Mouse (Mus musculus) kidney, embryonic 16.5 days (tissue): ENCODE measurements around the gene Samm50. TPM values are rescaled to one million over a fixed set of nuclear protein-coding genes. Genes with fewer than 3 reads are reported as not detected.

Source experiments
- ATAC-seq: fragments of 200-750 bp; cut with Nextera tagmentation; 2 replicates; pipeline ENCODE4 v1.8.0; 2017; ENCODE audit warnings: moderate TSS enrichment; ENCODE audit not compliant: low FRiP score, low TSS enrichment
- H3K27ac ChIP-seq: fragments of 300-500 bp; sonication (generic); 2 replicates; pipeline ENCODE4 v1.5.1; 2014; ENCODE audit warnings: low read length
- H3K27me3 ChIP-seq: fragments of 300-500 bp; sonication (generic); 2 replicates; pipeline ENCODE4 v1.6.1; 2014; ENCODE audit warnings: low read length, control low read depth, mixed read lengths; ENCODE audit not compliant: insufficient read depth
- H3K36me3 ChIP-seq: fragments of 300-500 bp; sonication (generic); 2 replicates; pipeline ENCODE4 v1.6.1; 2014; ENCODE audit warnings: low read length, control low read depth, mixed read lengths; ENCODE audit not compliant: insufficient read depth
- H3K4me1 ChIP-seq: fragments of 300-500 bp; sonication (generic); 2 replicates; pipeline ENCODE4 v1.6.1; 2014; ENCODE audit warnings: low read length, control low read depth, mixed read lengths; ENCODE audit not compliant: insufficient read depth
- H3K4me2 ChIP-seq: fragments of 300-500 bp; sonication (generic); replicated peaks from 2 replicates; pipeline ENCODE4 v1.6.1; 2014; ENCODE audit warnings: low read depth, low read length
- H3K4me3 ChIP-seq: fragments of 300-500 bp; sonication (generic); 2 replicates; pipeline ENCODE4 v1.5.1; 2014; ENCODE audit warnings: mild to moderate bottlenecking, low read length
- H3K9ac ChIP-seq: fragments of 300-500 bp; sonication (generic); replicated peaks from 2 replicates; pipeline ENCODE4 v1.6.1; 2014; ENCODE audit warnings: low read length
- H3K9me3 ChIP-seq: fragments of 300-500 bp; sonication (generic); 2 replicates; pipeline ENCODE4 v1.6.1; 2016; ENCODE audit warnings: low read length, control low read depth
- WGBS: fragments of 180-500 bp; shearing (Covaris S2); extraction: QIAGEN DNeasy Blood & Tissue Kit; methylation state at CpG from one replicate; pipeline ENCODE4 v1.1.7; 2014; 5-methylcytosine and 5-hydroxymethylcytosine counted together
- polyA plus RNA-seq: library from polyadenylated mRNA; unstranded; fragments of >200 nt; fragmentation: Nextera tagmentation; extraction: Ambion mirVana; gene quantifications from 2 replicates; pipeline ENCODE4 v1.2.1, GENCODE M21; 2015

The Samm50 gene
- polyA plus RNA-seq, 1 experiment from 2014 or later = 143 TPM

GRCm38 (mm10) chr15:84178733-84179132 is 13.3 kb upstream of the Samm50 start:
- H3K36me3 ChIP-seq = no peaks in the 10 kb centered on the region
- no peak overlapping the region for H3K4me2 ChIP-seq
- no peaks in the 10 kb centered on the region for H3K27me3 ChIP-seq
- no peaks in the 10 kb centered on the region for H3K9me3 ChIP-seq
- H3K4me3 ChIP-seq = no peak overlapping the region
- H3K27ac ChIP-seq = no peak overlapping the region
- ATAC-seq = no peak
- no peak overlapping the region for H3K9ac ChIP-seq
- peaks cover 3% of the 10 kb centered on the region; the same call in 1 of the 2 replicates for H3K4me1 ChIP-seq
- WGBS = 85% methylated on average over 9 of the region's 9 CpGs

- H3K4me3 ChIP-seq = no peak overlapping the region
- ATAC-seq = no peak
- no peak overlapping the region for H3K27ac ChIP-seq
- H3K9me3 ChIP-seq = no peaks in the 10 kb centered on the region
- H3K9ac ChIP-seq = no peak overlapping the region
- no peak overlapping the region for H3K4me2 ChIP-seq
- 63% methylated on average over 6 of the region's 6 CpGs for WGBS
- peaks cover 7% of the 10 kb centered on the region; the same call in 1 of the 2 replicates for H3K4me1 ChIP-seq
- H3K27me3 ChIP-seq = no peaks in the 10 kb centered on the region
- H3K36me3 ChIP-seq = no peaks in the 10 kb centered on the region
Measured at GRCm38 (mm10) chr15:84182000-84182399, 10.0 kb upstream of the Samm50 start.

- no peaks in the 10 kb centered on the region for H3K9me3 ChIP-seq
- H3K36me3 ChIP-seq = no peaks in the 10 kb centered on the region
- no peak overlapping the region for H3K27ac ChIP-seq
- H3K4me1 ChIP-seq = peaks cover 7% of the 10 kb centered on the region; the same call in 1 of the 2 replicates
- peak; percentile 71; the same call in 1 of the 2 replicates for ATAC-seq
- no peak overlapping the region for H3K9ac ChIP-seq
- no peak overlapping the region for H3K4me2 ChIP-seq
- no peak overlapping the region for H3K4me3 ChIP-seq
- H3K27me3 ChIP-seq = no peaks in the 10 kb centered on the region
- WGBS = 25% methylated on average over 1 of the region's 1 CpGs
Measured at GRCm38 (mm10) chr15:84183967-84184366, 8.1 kb upstream of the Samm50 start.

- Histone ChIP-seq H3K9me3 (no peaks in the 10 kb centered on the region), H3K4me1 (peaks cover 7% of the 10 kb centered on the region; the same call in 1 of the 2 replicates), H3K27ac (no peak overlapping the region), H3K27me3 (no peaks in the 10 kb centered on the region), H3K4me2 (no peak overlapping the region), H3K4me3 (no peak overlapping the region), H3K9ac (no peak overlapping the region), H3K36me3 (no peaks in the 10 kb centered on the region)
- 71% methylated on average over 4 of the region's 4 CpGs for WGBS
- no peak for ATAC-seq
Measured at GRCm38 (mm10) chr15:84186196-84186595, 5.8 kb upstream of the Samm50 start.

- no peak overlapping the region for H3K4me2 ChIP-seq
- no peak overlapping the region for H3K27ac ChIP-seq
- no peaks in the 10 kb centered on the region for H3K36me3 ChIP-seq
- WGBS = 56% methylated on average over 2 of the region's 2 CpGs
- no peak overlapping the region for H3K4me3 ChIP-seq
- no peak for ATAC-seq
- H3K9me3 ChIP-seq = no peaks in the 10 kb centered on the region
- H3K27me3 ChIP-seq = no peaks in the 10 kb centered on the region
- H3K4me1 ChIP-seq = peaks cover 12% of the 10 kb centered on the region
- H3K9ac ChIP-seq = no peak overlapping the region
Measured at GRCm38 (mm10) chr15:84188887-84189530, 3.0 kb upstream of the Samm50 start.

- no peak for ATAC-seq
- Histone ChIP-seq H3K9me3 (no peaks in the 10 kb centered on the region), H3K36me3 (no peaks in the 10 kb centered on the region), H3K27me3 (no peaks in the 10 kb centered on the region), H3K27ac (no peak overlapping the region), H3K9ac (no peak overlapping the region), H3K4me2 (no peak overlapping the region), H3K4me1 (peaks cover 10% of the 10 kb centered on the region), H3K4me3 (no peak overlapping the region)
- WGBS = 41% methylated on average over 3 of the region's 3 CpGs
Measured at GRCm38 (mm10) chr15:84189881-84190280, 2.2 kb upstream of the Samm50 start.

- Histone ChIP-seq H3K4me3 (peak overlapping the region; percentile 94), H3K9ac (peak overlapping the region; percentile 91), H3K4me2 (peak overlapping the region; percentile 62), H3K4me1 (peaks cover 10% of the 10 kb centered on the region), H3K27me3 (no peaks in the 10 kb centered on the region), H3K36me3 (peaks cover 11% of the 10 kb centered on the region), H3K27ac (peak overlapping the region; percentile 96), H3K9me3 (no peaks in the 10 kb centered on the region)
- 2% methylated on average over 9 of the region's 9 CpGs for WGBS
- no peak for ATAC-seq
Measured at GRCm38 (mm10) chr15:84191724-84192057, 350 bp upstream of the Samm50 start.

- Histone ChIP-seq H3K27me3 (no peaks in the 10 kb centered on the region), H3K9me3 (no peaks in the 10 kb centered on the region), H3K4me3 (no peak overlapping the region), H3K36me3 (peaks cover 59% of the 10 kb centered on the region), H3K4me2 (no peak overlapping the region), H3K4me1 (peaks cover 6% of the 10 kb centered on the region), H3K27ac (no peak overlapping the region), H3K9ac (no peak overlapping the region)
- WGBS = 85% methylated on average over 8 of the region's 8 CpGs
- no peak for ATAC-seq
Measured at GRCm38 (mm10) chr15:84196486-84197165, 4.6 kb downstream of the Samm50 start.

DNA sequence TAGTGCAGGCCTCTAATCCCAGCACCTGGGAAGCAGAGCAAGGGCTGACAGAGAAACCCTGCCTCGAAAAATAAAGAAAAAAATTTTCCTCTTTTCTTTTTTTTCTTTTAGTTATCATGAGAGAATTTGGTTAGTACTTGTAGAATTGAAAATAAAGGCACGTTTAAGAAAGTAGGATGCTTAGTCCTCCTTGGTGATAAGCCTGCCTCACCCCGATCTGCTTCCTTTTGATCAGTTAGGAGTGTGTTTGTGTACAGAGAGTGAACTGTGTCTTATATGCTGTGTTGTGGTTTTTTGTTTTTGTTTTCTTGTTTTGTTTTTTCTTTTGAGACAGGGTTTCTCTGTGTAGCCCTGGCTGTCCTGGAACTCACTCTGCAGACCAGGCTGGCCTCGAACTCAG is 15.3 kb downstream of the Samm50 start:
- Histone ChIP-seq H3K27me3 (no peaks in the 10 kb centered on the region), H3K4me1 (no peaks in the 10 kb centered on the region), H3K36me3 (peaks cover 85% of the 10 kb centered on the region), H3K9ac (no peak overlapping the region), H3K4me2 (no peak overlapping the region), H3K27ac (no peak overlapping the region), H3K9me3 (no peaks in the 10 kb centered on the region), H3K4me3 (no peak overlapping the region)
- WGBS = 93% methylated on average over 4 of the region's 4 CpGs
- ATAC-seq = no peak
